Comparison of ENCODE assay signal across 16 mouse cellular contexts in the genomic region with DNA sequence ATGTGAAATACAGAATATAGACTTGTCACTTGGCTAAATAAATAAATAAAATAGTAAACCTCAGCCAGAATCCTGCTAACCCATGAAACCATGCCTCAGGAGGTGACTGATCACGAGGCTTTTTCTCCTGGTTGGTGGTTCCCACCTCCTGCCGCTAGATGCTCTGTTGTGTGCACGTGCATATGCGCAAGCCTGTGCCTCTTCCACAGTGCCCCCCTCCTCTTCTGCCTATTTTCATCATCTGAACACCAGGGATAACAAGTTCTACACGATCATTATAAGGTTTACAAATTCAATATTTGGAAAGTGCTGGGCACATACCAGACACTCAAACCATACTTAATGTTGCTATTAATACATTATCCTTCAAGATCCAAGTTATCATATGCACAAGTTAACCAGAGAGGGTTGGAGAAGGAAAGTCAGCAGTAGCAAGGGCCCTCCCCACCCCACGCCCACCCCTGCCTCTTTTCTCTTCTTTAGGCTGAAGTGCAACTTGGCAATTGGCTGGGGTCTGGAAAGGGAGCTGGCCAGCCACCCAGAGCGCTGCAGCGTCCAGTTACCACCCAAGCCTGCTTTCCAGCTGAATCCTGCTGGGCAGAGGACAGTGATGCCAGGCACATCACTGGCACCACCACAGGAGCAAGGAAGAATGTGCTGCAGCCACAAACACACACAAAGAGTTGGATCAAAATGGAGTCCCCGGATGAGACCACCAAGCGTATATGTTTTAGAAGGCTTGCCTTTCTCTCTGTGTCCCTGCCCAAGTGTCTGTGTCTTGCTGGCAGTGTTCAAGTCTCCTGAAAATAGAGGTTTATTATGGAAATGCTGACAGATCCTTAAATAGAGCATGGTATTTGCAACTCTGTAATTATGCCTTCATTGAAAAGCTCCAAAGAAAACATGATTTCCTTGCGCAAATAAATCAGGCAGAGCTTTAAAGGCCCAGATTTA.
DNase-seq lines count a peak whose midpoint lies in the region; ATAC-seq lines count a peak whose summit lies in the region.
"Had no signal": no experiment of that assay in that cellular context is flagged by ENCODE, and none has a peak within 500 bp of the region (broad histone marks: within the 10 kb centered on the region; RNA-seq: fewer than 3 reads in every experiment).

No protein-coding gene starts in this region.

- WGBS in forebrain, embryonic 16.5 days: 58% methylated on average over 11 of the region's 11 CpGs
- WGBS in forebrain, embryonic 10.5 days: 80% methylated on average over 11 of the region's 11 CpGs

- no peak overlapping the region for H3K9ac ChIP-seq in forebrain, embryonic 16.5 days (replicated peaks; ENCODE audit: low read depth, low read length)
- H3K9ac ChIP-seq: hindbrain, embryonic 13.5 days; limb, embryonic 12.5 days; neural tube, embryonic 15.5 days had no signal

- peak overlapping the region; percentile 63; the same call in 1 of the 2 replicates for H3K27ac ChIP-seq in forebrain, embryonic 16.5 days (ENCODE audit: low read length)
- no peak overlapping the region for H3K27ac ChIP-seq in forebrain, embryonic 10.5 days
- H3K27ac ChIP-seq: hindbrain, embryonic 13.5 days; limb, embryonic 12.5 days; neural tube, embryonic 15.5 days had no signal

- no peaks in the 10 kb centered on the region for H3K9me3 ChIP-seq in forebrain, embryonic 16.5 days (ENCODE audit: control insufficient read depth, low read length)
- H3K9me3 ChIP-seq in forebrain, embryonic 10.5 days: no peaks in the 10 kb centered on the region
- H3K9me3 ChIP-seq: hindbrain, embryonic 13.5 days; neural tube, embryonic 15.5 days had no signal

- H3K4me2 ChIP-seq in forebrain, embryonic 16.5 days (ENCODE audit: low read length): no peak overlapping the region
- H3K4me2 ChIP-seq: hindbrain, embryonic 13.5 days; limb, embryonic 12.5 days; neural tube, embryonic 15.5 days had no signal

- no peak overlapping the region for H3K4me3 ChIP-seq in forebrain, embryonic 16.5 days (replicated peaks; ENCODE audit: low read length)
- H3K4me3 ChIP-seq in forebrain, embryonic 10.5 days: no peak overlapping the region
- H3K4me3 ChIP-seq: erythroblast, embryonic 14.5 days; hindbrain, embryonic 13.5 days; limb, embryonic 12.5 days; neural tube, embryonic 15.5 days had no signal

- peak; percentile 70 for ATAC-seq in forebrain, embryonic 16.5 days

- peaks cover 7% of the 10 kb centered on the region for H3K4me1 ChIP-seq in forebrain, embryonic 16.5 days (replicated peaks; ENCODE audit: control insufficient read depth, insufficient read depth, low read length)
- H3K4me1 ChIP-seq in forebrain, embryonic 10.5 days: no peaks in the 10 kb centered on the region
- H3K4me1 ChIP-seq: hindbrain, embryonic 13.5 days; limb, embryonic 12.5 days had no signal

- no peaks in the 10 kb centered on the region for H3K27me3 ChIP-seq in forebrain, embryonic 16.5 days (replicated peaks; ENCODE audit: control insufficient read depth, insufficient read depth, low read length)
- no peaks in the 10 kb centered on the region for H3K27me3 ChIP-seq in forebrain, embryonic 10.5 days (ENCODE audit: poor library complexity, severe bottlenecking)
- H3K27me3 ChIP-seq: hindbrain, embryonic 13.5 days; limb, embryonic 12.5 days; neural tube, embryonic 15.5 days had no signal

- DNase-seq in forebrain, embryonic 10.5 days (ENCODE audit: extremely low spot score, low spot score): no peak
- DNase-seq in layer of hippocampus, adult 9-11 months: peak; percentile 14
- no peak for DNase-seq in layer of hippocampus, adult 8-10 months (ENCODE audit: low spot score in 2 of 2)
- DNase-seq in adipocyte (ENCODE audit: low spot score) (peak; percentile 53), liver (no peak)
- peak; percentile 29 to 59 for DNase-seq in frontal cortex, postnatal 36 days (ENCODE audit: low spot score in 2 of 2)
- no peak for DNase-seq in embryo, embryonic 11 days
- DNase-seq: adrenal gland, postnatal 10 days; kidney, adult 18-20 months; thymus, adult 2 months had no signal

- no peaks in the 10 kb centered on the region for H3K36me3 ChIP-seq in forebrain, embryonic 16.5 days (ENCODE audit: control insufficient read depth, insufficient read depth)
- no peaks in the 10 kb centered on the region for H3K36me3 ChIP-seq in forebrain, embryonic 10.5 days (replicated peaks)
- H3K36me3 ChIP-seq: G1E; hindbrain, embryonic 13.5 days; limb, embryonic 12.5 days; neural tube, embryonic 15.5 days had no signal

Comparison
In these comparisons a context has a peak if more than half of its experiments do, and no peak if none do; other contexts are left out.
1. DNase-seq: peak in layer of hippocampus, adult 9-11 months (single experiment), adipocyte (single experiment) and frontal cortex, postnatal 36 days (2 of 2); none in forebrain, embryonic 10.5 days (single experiment), layer of hippocampus, adult 8-10 months (0 of 2), embryo, embryonic 11 days (single experiment) and liver (single experiment).